Mouse (Mus musculus) left cerebral cortex, postnatal 4 days (tissue): ENCODE measurements around the gene Acvr1. TPM values are rescaled to one million over a fixed set of nuclear protein-coding genes. Genes with fewer than 3 reads are reported as not detected.

Experiments used
- DNase-seq: peaks from one replicate; pipeline ENCODE4 v3.0.0-alpha.2; 2022
- intact Hi-C: fragments of 180-260 bp; cut with DNase I; formaldehyde crosslinking; loops from one replicate; pipeline ENCODE4 v1.15.1; 2025
- total RNA-seq, 2 experiments: library from RNA; stranded (reverse); gene quantifications; 2 replicates each; pipeline ENCODE4 v1.2.3; 2021

Acvr1 gene
- total RNA-seq, 2 experiments from 2014 or later = 50.1 to 56.7 TPM

DNA sequence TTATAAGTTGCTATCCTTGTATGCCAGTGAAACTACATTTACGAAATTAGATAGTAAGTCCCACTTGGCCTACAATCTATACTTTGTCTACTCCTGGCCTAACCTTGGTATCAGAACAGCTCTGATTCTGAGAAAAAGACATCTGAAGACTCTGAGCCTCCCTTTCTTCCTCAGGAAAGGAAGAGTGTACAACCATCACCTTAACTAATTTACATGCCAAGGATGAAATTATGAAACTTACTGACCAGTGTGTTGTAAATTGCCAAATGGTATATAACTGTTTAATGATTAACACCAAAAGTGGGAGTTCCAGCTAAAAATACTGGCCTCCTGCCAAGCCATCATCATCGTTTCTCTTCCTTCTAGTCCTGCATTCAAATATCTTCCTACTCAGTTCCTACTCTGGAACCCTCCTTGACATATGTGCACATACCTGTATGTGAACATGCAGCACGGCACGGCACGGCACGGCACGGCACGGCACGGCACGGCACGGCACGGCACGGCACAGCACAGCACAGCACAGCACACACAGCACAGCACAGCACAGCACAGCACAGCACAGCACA, 141.4 kb downstream of the Acvr1 start:
- intact Hi-C loops = no loop called here
- DNase-seq = no peak

DNA sequence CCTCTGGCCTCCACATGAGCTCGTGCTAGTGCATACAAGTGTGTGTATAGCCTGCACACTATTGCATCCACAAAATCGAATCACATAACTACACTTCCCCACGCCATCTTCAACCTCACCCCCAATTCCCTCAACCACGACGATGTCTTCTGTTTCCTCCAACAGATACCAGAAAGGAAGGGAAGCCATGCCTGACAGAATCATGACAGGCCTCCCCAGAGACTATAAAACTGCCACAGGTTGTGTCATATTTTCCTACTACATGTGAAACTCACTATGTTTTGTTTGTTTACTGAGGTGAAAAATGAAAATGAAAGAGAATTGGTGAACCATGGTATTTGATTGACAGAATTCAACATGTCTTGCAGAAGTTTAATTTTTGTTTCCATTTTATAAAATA, 143.6 kb downstream of the Acvr1 start:
- intact Hi-C loops = no loop called here
- DNase-seq = no peak

DNA sequence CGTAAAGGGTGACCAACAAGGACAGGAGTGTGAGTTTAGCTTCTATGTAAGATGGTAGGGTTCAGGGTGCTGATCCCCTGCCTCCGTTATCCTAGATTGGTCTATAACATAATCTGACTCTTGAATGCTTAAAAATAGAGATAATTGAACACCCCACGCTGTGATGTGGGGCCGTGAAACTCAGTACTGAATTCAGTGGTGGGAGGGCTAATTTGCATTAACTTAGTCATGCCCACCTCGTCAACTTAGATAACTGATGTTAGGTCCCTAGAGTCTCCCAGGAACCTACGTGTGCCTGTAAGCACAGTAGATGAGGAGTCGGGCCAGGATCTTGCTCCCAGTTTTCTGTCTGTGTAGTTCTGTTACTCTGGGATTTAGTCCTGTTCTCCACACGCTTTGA, 147.4 kb downstream of the Acvr1 start:
- no peak for DNase-seq

DNA sequence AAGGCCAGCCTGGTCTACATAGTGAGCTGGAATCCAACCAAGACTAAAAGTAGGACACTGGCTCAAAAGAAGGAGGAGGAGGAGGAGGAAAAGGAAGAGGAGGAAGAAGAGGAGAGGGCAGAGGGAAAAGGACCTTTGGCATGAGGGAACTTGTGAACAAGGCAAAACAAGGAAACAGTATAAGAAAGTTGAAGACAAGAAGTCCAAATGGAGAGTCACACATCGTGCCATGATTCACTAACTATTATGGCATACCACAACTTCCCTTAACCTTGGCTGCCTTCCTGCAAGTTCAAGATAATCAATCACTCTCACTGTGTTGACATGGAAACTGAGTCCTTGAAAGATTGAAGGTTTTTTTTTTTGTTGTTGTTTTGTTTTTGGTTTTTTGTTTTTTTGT, 148.8 kb downstream of the Acvr1 start:
- intact Hi-C loops = no loop called here
- no peak for DNase-seq

More for the DNA sequence above, 147.4 kb downstream of the Acvr1 start:
- intact Hi-C loops = no loop called here

DNA sequence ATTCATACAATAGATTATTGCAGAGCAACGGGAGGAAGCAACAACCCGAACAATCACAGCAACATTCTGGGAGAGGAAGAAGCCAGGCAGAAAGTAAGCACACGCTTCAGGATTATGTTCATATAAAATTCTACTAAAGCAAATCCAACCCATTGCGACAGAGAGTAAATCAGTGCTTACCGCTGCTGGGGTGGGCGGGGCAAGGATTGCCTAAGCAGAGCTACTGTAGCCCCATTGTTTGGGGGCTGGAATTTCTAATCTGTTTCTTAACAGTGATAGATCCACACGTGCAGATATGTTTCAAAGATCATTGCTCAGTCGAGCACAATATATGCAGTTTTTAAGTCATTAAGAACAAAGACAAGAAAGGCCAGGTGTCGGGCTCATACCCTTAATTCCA, 149.3 kb downstream of the Acvr1 start:
- intact Hi-C loops = no loop called here
- no peak for DNase-seq

DNA sequence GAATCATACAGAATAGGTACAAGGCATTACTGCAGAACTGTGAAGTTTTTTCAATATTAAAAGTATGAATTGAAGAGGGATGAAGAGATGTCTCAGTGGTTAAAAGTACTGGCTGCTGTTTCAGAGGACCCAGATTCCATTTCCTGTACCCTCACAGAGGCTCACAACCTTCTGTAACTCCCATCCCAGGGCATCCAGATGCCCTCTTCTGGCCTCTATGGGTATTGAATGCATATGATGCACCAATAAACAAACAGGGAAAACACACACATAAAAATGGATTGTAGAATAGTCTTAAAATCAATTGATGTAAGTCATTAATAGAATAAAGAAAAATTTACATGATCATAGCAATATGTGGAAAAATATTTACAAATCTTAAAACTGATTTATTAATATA, 151.9 kb downstream of the Acvr1 start:
- DNase-seq = no peak
- intact Hi-C loops = no loop called here

DNA sequence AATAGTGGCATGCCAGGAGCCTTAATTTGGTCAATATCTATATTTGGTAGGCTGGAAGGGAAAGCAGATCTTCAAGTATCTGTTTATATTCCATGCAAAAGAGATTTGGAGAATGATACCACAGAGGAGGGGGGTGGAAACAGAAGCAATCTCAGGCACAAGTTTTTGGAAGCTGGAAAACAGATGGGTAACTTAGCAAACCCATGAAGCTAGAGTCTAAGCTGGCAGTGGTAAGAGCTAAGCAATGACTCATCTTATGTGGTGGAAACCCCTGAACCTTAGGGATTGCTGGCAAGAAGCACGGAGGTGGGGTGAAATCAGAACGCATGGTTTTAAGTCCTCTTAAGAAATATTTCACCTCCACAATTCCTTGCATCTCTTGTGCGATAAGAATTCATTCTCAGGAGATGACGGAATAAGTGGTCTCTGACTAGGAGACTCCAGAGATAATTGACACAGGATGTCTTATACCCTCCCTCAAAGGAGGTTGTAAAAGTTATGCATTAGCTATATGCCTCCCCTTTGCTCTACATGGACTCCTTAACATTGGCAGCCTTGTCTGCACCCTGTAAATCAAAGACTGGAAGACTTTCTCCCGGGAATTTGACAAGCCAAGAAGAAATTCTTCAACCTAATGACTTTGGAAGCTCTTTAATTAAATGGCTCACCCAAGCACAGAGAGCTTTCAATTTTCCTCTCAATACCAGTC, 157.9 kb downstream of the Acvr1 start:
- DNase-seq = no peak
- intact Hi-C loops = no loop called here

DNA sequence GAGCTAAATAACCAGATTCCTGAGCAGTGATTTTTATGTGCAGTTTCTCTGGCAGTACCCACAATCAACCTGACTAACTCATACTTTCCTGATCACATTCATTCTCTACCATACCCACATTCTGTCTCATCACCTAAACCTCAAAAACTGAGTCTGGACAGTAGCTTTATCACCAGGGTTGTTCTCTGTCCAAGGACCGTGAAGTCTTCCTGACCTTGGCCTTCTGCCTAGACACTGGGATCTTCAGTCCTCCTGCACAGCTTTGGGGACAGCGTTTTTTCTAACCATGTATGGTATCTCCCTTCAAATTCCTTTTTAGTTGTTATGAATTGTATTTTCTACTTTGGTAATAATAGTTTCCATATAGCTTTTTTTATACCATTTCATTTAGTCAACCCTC, 163.5 kb downstream of the Acvr1 start:
- intact Hi-C loops = no loop called here

DNA sequence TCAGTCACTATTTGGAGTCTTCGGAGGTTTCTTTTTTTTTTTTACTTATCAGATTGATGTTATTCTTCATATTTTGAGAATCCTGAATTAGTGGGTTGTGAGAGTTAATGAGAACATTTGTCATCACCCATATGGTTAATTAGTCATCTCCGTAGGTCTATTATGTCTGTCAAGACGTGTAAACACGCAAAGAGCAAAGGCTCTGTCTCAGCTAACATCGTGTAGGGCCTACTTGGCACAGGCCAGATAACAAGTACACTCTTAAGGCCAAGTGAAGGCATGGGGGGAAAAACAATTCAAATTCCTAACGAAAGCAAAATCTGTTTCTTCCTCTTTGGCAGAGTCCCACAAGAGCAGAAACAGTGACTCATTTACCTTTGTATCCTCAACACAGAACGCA, 178.4 kb downstream of the Acvr1 start:
- no peak for DNase-seq
- intact Hi-C loops = no loop called here

More for the DNA sequence above, 163.5 kb downstream of the Acvr1 start:
- DNase-seq = no peak

DNA sequence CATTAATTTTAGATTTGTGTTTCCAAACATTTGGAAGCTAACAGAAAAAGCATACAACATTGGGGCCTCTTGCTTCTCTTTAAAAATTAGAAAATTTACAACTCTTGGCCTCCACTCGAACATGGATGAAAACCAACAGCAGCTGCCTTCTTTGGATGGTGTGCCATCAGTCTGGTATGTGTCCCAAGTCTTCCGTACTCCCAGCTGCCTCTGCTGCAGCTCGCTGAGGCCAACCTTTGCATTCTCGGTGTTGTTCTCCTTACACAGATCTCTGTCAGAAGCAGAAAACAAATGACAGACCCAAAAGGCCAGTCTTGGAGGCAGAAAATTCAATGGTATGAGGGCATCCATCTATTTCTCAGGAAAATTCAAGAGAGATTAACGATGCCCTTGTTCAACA, 186.9 kb downstream of the Acvr1 start:
- intact Hi-C loops = no loop called here
- DNase-seq = peak; percentile 9

DNA sequence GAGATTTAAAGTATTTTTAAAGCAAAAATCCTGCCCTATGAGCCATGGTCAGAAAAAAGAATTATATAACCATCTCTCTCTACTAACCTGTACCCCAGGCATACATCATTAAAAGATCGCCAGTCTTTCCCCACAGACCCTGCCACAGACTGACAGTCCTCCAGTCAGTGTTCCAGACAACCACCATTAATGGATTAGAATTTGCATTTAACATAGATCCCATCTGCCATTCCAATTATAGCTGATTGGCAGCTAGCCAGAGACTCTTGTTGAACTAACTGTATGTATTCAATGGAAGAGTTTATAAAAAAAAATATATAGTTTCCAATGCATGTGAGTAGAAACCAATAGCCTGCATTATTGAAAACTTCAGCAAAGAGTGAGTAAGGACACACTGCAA, 187.5 kb downstream of the Acvr1 start:
- intact Hi-C loops = no loop called here
- DNase-seq = peak; percentile 10

DNA sequence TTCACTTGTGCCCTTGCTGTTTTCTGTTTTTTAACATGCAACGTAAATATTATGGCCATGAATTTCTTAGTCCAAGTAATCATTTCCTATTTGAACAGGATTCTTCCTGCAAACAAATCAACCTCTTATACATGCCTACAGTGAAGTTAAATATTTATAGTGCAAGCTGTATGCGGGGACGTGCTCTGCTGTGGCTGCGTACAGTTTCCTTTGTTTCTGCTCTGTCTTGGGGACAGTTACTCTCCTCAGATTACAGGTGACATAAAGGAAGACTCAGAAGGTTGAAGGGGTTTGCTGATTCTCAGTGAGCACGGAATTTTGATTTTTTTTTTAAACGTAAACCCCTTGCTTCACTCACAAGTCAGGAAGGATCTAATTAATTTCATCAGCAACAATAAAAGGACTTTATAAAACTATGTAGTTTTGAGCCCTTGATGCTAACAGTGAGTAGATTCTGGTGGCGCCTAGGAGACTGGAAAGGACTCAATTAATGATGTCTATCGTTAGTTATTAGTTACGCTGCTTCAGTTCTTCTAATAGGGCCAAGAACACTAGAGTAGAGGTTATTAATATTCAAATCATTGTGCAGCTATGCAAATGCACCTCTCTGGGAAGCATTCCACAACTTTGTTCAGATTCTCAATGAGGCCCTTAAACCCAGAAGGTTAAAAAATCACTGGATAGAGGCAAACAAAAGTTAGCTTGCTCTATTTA, 189.4 kb downstream of the Acvr1 start:
- intact Hi-C loops = no loop called here
- DNase-seq = no peak

DNA sequence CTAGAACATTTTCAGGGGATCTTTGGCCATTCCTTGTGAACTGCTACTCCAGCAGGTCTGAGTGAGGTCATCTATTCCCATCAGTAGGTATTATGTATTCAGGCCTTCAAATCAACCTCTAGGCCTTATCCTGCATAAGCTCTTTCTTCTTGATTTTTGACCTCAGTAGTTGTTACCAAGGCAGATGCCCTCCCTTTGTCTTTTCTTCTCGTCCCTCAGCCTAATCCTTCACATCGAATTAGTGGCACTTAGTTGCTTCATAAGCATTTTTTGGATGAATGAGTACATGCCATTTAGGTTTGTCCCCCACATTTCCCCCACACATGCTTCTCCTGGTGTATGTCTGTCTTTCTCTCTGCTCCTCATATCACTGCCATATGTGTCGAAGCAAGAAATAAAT, 200.8 kb downstream of the Acvr1 start:
- intact Hi-C loops = no loop called here
- no peak for DNase-seq

DNA sequence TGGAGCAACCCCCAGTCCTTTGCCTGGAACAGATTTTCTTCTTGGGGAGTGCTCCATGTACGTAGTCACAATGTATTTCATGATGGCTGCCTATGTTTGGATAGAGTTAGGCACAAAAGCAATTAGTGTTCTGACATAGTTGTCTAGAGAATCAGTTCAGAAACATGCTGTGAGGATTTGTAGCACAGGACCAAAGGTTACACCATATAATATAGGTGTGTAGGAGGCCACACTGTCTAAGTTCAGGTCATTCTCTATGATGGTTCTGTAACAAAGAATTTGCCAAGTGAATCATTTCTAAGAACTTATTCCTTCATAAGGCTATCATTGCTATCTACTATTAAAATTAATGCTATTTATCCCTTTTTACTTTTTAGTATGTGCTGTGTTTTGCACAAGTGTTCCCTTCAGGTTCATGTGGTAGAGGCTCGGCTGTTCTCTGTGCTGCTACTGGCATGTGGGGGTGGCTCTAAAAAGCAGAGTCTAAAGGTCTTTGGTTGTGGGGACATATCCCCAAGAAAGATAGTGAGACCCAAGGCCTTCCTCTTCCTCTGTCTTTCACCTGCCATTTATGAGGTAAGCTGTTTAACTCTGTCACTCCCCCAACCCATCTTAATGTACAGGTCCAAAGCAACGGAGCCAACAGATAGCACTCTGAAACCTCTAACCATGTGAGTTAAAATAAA, 205.5 kb downstream of the Acvr1 start:
- DNase-seq = no peak
- intact Hi-C loops = no loop called here

DNA sequence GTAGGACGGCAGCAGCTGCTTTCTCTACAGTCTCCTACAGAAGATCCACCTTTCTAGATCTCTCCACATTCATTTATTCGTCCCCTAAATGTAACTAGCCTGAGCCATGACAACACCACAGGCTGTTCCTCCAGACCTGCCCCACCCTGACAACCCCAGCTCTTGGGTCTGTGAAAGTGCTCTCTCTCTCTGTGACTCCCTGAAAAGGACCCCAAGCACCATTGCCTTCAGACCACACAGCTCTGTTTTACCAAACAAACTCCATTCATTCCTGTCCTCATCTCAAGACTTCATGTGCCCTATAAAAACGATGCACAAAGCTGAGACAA, 208.9 kb downstream of the Acvr1 start:
- DNase-seq = no peak
- intact Hi-C loops = no loop called here

DNA sequence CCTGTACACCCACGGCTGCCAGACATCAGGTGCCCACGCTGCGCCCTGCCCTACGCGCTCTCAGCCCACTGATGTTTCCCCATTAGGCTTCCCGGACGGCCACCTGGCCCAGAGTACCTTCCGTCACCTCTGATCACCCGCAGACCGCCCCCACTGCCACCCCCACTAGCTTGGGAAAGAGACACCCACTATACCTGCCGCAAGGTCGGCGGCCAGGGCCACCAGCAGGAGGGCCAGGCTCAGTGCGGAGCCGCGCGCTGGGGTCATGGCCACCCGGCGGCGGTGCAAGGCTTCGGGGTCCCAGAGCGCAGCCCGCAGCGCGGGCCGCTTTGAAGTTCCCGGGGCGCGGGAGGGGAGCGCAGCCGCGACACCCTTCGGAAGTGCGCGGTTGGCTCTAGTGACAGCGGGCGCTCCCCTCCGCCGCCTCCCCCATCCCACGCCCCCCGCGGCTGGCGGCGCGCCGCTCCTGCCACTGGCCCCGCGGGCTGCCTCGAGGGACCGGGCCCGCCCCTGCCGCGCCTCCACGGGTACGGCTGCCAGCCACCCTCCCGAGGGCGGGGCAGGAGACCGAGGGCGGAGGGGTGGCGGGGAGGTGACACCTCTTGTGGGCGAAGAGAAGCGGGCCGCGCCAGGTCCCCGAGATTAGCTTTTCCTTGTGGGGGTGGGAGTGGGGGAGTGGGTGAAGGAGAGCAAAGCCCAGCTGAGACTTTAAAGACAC, 209.4 kb downstream of the Acvr1 start, which contains the start of gene Acvr1c:
Acvr1c (minus strand) TSS at position 482 of the 718 bp plus-strand sequence.
- DNase-seq = peak; percentile 27
- intact Hi-C loops = no loop called here

DNA sequence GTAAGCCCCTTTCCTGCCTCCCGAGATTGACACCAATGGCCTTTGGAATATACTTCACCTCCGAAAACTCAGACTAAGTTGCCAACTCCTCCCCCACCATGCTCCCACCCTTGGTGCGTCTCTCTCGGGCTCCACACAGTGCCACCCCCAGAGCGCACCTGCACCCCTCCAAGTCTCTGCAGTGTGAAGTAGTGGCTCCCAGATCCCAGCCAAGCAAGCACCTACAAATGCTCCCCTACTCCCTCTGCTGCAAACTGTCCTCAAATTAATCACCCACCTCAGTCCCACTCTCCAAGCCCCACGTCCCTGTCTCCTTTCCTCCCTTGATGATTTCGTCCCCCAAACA, 209.9 kb downstream of the Acvr1 start:
- intact Hi-C loops = no loop called here

DNA sequence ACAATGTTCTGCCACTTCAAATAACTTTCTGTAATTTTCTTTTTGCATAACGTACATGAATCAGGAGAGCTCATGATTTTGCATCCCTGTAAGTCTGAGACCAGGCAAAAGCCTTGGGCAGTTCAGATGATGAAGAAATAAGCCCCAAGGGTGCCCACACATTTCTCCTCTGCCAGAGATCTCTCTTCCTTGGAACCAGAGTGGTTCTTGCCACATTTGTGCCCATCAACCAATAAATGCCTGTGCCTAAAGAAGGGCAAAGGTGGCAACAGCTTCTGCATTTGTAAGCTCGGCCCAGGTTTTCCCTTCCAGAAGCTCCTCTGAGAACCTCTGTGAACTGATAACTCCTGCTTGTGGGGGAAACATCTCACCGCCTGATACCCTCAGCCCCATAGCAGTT, 212.6 kb downstream of the Acvr1 start:
- intact Hi-C loops = no loop called here

More for the DNA sequence above, 209.9 kb downstream of the Acvr1 start:
- DNase-seq = peak; percentile 2

DNA sequence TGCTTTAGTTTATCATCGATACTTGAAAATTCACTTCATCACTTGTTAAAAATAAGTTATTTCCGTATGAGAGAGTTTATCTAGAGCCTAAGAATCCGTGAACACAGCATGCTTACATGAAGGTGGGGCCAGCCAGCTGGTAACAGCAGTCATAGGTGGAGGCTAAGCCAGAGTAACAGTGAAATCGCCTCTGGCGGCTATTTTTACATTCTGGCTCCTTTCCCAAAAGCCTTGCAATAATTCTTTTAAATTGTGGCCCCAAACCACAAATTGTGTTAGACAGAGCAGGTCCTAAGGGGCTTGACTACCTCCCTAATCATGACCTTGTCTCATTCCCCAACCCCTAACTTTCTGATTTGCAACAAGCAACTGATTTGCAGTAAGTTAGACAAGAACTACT, 214.1 kb downstream of the Acvr1 start:
- intact Hi-C loops = no loop called here
- no peak for DNase-seq

More for the DNA sequence above, 212.6 kb downstream of the Acvr1 start:
- no peak for DNase-seq

DNA sequence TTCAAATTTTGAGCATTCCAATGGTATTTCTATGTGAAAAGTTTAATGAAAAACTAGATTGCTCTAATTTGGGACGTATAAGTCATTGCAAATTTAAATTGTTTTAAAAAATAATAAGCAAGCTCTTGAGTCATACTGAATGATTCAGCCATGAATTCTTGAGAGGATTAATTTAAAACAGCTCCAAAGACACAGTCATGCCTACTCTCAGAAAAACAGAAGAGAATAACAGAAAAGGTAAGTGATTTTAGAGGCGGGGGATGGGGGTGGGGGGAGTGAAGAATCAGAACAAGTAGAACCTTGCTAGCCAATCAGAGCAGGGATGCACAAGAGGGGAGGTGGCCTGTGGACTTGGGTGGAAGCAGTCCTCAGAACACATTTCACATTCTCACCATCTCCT, 216.3 kb downstream of the Acvr1 start:
- intact Hi-C loops = no loop called here
- no peak for DNase-seq
